Mouse (Mus musculus): ENCODE results near the gene Ung.

GRCm38 (mm10) chr5:114113334-114113733 lies 16.9 kb upstream of the Ung start:
- TF ChIP-seq CTCF (IDR thresholded peaks at IDR 0.05; ENCODE audit: low read depth) (peak; percentile 44), EP300 (IDR thresholded peaks at IDR 0.05; ENCODE audit: low read depth) (no peak)

Measured in liver, postnatal 0 days (tissue).